Mouse (Mus musculus) forebrain, embryonic 16.5 days (tissue): ENCODE results near the gene Slc48a1. TPM values are rescaled to one million over a fixed set of nuclear protein-coding genes. Genes with fewer than 3 reads are reported as not detected.

Source experiments
- ATAC-seq: fragments of 200-750 bp; cut with Nextera tagmentation; 2 replicates; pipeline ENCODE4 v1.8.0; 2017; ENCODE audit warnings: mild to moderate bottlenecking, moderate library complexity
- H3K27ac ChIP-seq: fragments of 300-500 bp; sonication (generic); 2 replicates; pipeline ENCODE4 v1.5.1; 2014; ENCODE audit warnings: low read length, control low read depth
- H3K27me3 ChIP-seq: fragments of 300-500 bp; sonication (generic); replicated peaks from 2 replicates; pipeline ENCODE4 v1.6.1; 2014; ENCODE audit warnings: low read length; ENCODE audit not compliant: control insufficient read depth, insufficient read depth
- H3K36me3 ChIP-seq: fragments of 300-500 bp; sonication (generic); 2 replicates; pipeline ENCODE4 v1.6.1; 2014; ENCODE audit not compliant: control insufficient read depth, insufficient read depth
- H3K4me1 ChIP-seq: fragments of 300-500 bp; sonication (generic); replicated peaks from 2 replicates; pipeline ENCODE4 v1.6.1; 2014; ENCODE audit warnings: low read length; ENCODE audit not compliant: control insufficient read depth, insufficient read depth
- H3K4me2 ChIP-seq: fragments of 300-500 bp; sonication (generic); 2 replicates; pipeline ENCODE4 v1.6.1; 2014; ENCODE audit warnings: mild to moderate bottlenecking, low read length, control low read depth
- H3K4me3 ChIP-seq: fragments of 300-500 bp; sonication (generic); replicated peaks from 2 replicates; pipeline ENCODE4 v1.5.1; 2014; ENCODE audit warnings: mild to moderate bottlenecking, low read length, control low read depth
- H3K9ac ChIP-seq: fragments of 300-500 bp; sonication (generic); replicated peaks from 2 replicates; pipeline ENCODE4 v1.6.1; 2014; ENCODE audit warnings: low read depth, low read length, control low read depth
- H3K9me3 ChIP-seq: fragments of 300-500 bp; sonication (generic); 2 replicates; pipeline ENCODE4 v1.6.1; 2016; ENCODE audit warnings: low read length; ENCODE audit not compliant: control insufficient read depth
- WGBS: fragments of 180-500 bp; shearing (Covaris S2); extraction: QIAGEN DNeasy Blood & Tissue Kit; methylation state at CpG from one replicate; pipeline ENCODE4 v1.1.7; 2014; 5-methylcytosine and 5-hydroxymethylcytosine counted together
- polyA plus RNA-seq: library from polyadenylated mRNA; unstranded; fragments of >200 nt; fragmentation: Nextera tagmentation; extraction: Ambion mirVana; gene quantifications from 2 replicates; pipeline ENCODE4 v1.2.1, GENCODE M21; 2015

Slc48a1 gene
- polyA plus RNA-seq, 1 experiment from 2014 or later: 78.2 TPM

GRCm38 (mm10) chr15:97762733-97763132, 15.6 kb upstream of the Slc48a1 start:
- Histone ChIP-seq H3K9ac (no peak overlapping the region), H3K4me3 (no peak overlapping the region), H3K4me1 (peaks cover 20% of the 10 kb centered on the region), H3K9me3 (no peaks in the 10 kb centered on the region), H3K27me3 (no peaks in the 10 kb centered on the region), H3K27ac (no peak overlapping the region), H3K4me2 (no peak overlapping the region), H3K36me3 (no peaks in the 10 kb centered on the region)
- 74% methylated on average over 9 of the region's 9 CpGs for WGBS
- no peak for ATAC-seq

- ATAC-seq: no peak
- Histone ChIP-seq H3K4me1 (peaks cover 26% of the 10 kb centered on the region), H3K36me3 (no peaks in the 10 kb centered on the region), H3K4me2 (no peak overlapping the region), H3K9me3 (no peaks in the 10 kb centered on the region), H3K27me3 (no peaks in the 10 kb centered on the region), H3K9ac (no peak overlapping the region), H3K4me3 (no peak overlapping the region), H3K27ac (no peak overlapping the region)
- whole genome bisulfite sequencing: 70% methylated on average over 9 of the region's 9 CpGs
These were observed 14.9 kb upstream of the Slc48a1 start for GRCm38 (mm10) chr15:97763256-97764049.

GRCm38 (mm10) chr15:97764532-97764931, 13.8 kb upstream of the Slc48a1 start:
- no peak overlapping the region for H3K4me2 ChIP-seq
- H3K4me3 ChIP-seq: no peak overlapping the region
- no peaks in the 10 kb centered on the region for H3K36me3 ChIP-seq
- H3K9ac ChIP-seq: no peak overlapping the region
- no peak overlapping the region for H3K27ac ChIP-seq
- WGBS: 84% methylated on average over 2 of the region's 2 CpGs
- no peaks in the 10 kb centered on the region for H3K9me3 ChIP-seq
- H3K4me1 ChIP-seq: peaks cover 26% of the 10 kb centered on the region
- no peak for ATAC-seq
- H3K27me3 ChIP-seq: 0 out of 2 replicates have a peak, but pooled peaks cover under 1% of the 10 kb centered on the region

DNA sequence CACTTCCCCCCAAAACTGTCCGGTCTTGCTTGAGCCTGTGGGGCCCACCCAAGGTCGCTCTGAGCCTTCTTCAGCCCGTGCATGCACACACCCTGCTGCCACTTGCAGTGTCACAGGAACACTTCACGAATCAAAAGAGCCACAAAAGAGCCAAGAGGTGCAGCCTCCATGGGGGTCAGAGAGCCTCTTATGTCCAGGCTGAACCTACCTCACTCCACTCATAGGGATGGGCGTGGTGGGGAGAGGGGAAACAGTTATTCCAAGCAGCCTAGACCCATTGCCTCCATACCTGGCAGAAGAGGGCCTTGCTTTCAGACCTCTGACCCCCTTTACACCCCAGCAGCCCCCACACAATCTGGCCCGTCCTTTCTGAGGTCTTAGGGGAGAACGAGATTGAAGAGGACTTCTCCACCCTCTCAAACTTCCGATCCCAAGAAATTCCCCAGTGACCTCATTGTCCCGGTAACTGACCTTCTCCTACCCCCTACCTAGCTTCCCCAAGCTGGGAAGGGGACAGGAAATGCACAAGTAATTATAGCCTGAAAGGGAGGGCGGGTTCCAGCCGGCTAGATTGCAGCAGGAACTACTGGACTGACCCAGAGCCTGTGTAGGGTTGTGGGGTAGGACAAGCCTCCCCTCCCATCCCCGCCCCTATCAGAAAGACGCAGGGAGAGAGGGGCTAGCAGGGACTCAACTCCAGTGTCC, 13.1 kb upstream of the Slc48a1 start:
- Histone ChIP-seq H3K9ac (no peak overlapping the region), H3K27ac (no peak overlapping the region), H3K27me3 (0 out of 2 replicates have a peak, but pooled peaks cover 5% of the 10 kb centered on the region), H3K9me3 (no peaks in the 10 kb centered on the region), H3K4me2 (peak overlapping the region; percentile 26), H3K4me3 (peak overlapping the region; percentile 11; the same call in 1 of the 2 replicates), H3K36me3 (no peaks in the 10 kb centered on the region), H3K4me1 (peaks cover 26% of the 10 kb centered on the region)
- WGBS: 48% methylated on average over 13 of the region's 13 CpGs
- ATAC-seq: no peak

- Histone ChIP-seq H3K4me3 (peak overlapping the region; percentile 55), H3K27me3 (0 out of 2 replicates have a peak, but pooled peaks cover 5% of the 10 kb centered on the region), H3K27ac (peak overlapping the region; percentile 35; the same call in 1 of the 2 replicates), H3K9me3 (no peaks in the 10 kb centered on the region), H3K9ac (peak overlapping the region; percentile 43), H3K4me1 (peaks cover 26% of the 10 kb centered on the region), H3K36me3 (no peaks in the 10 kb centered on the region), H3K4me2 (peak overlapping the region; percentile 96)
- WGBS: 4% methylated on average over 8 of the region's 8 CpGs
- peak; percentile 19; the same call in 1 of the 2 replicates for ATAC-seq
These were observed 12.1 kb upstream of the Slc48a1 start for GRCm38 (mm10) chr15:97766194-97766593.

DNA sequence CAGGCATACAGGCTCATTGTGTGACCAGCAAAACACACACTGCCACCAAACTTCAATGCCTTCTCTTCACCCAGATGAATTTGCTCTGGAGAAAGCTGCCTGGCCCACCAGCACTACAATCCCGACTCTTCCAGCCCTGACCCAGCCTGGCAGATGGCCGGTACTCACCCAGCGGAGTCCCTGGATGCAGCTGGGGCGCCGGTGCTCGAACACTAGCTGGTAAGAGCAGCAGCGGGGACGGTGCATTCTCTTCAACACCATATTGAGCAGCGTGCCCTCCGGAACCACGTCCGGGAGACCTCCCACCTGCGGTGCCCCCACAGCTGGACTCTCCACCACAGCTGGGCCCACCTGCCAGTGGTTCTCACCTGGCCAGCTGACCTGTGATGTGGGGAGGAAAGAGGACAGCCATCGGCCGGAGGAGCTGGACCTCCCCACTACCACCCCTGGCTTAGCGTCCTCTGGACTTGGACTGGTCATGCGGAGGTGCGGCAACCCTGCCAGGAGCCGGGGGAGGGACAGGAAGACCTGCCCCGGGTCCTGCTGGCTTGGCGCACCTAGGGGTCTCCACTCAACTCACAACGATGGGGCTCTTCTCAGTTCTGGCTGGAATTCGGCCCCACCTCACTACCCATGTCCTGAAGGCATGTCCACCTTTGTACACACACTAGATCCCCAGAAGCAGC, 11.6 kb upstream of the Slc48a1 start:
- peak; percentile 19; the same call in 1 of the 2 replicates for ATAC-seq
- H3K4me2 ChIP-seq: peak overlapping the region; percentile 96
- no peaks in the 10 kb centered on the region for H3K36me3 ChIP-seq
- H3K27ac ChIP-seq: peak overlapping the region; percentile 35; the same call in 1 of the 2 replicates
- no peaks in the 10 kb centered on the region for H3K9me3 ChIP-seq
- 0 out of 2 replicates have a peak, but pooled peaks cover 5% of the 10 kb centered on the region for H3K27me3 ChIP-seq
- H3K4me1 ChIP-seq: peaks cover 26% of the 10 kb centered on the region
- whole genome bisulfite sequencing: 3% methylated on average over 23 of the region's 23 CpGs
- peak overlapping the region; percentile 43 for H3K9ac ChIP-seq
- peak overlapping the region; percentile 55 for H3K4me3 ChIP-seq

DNA sequence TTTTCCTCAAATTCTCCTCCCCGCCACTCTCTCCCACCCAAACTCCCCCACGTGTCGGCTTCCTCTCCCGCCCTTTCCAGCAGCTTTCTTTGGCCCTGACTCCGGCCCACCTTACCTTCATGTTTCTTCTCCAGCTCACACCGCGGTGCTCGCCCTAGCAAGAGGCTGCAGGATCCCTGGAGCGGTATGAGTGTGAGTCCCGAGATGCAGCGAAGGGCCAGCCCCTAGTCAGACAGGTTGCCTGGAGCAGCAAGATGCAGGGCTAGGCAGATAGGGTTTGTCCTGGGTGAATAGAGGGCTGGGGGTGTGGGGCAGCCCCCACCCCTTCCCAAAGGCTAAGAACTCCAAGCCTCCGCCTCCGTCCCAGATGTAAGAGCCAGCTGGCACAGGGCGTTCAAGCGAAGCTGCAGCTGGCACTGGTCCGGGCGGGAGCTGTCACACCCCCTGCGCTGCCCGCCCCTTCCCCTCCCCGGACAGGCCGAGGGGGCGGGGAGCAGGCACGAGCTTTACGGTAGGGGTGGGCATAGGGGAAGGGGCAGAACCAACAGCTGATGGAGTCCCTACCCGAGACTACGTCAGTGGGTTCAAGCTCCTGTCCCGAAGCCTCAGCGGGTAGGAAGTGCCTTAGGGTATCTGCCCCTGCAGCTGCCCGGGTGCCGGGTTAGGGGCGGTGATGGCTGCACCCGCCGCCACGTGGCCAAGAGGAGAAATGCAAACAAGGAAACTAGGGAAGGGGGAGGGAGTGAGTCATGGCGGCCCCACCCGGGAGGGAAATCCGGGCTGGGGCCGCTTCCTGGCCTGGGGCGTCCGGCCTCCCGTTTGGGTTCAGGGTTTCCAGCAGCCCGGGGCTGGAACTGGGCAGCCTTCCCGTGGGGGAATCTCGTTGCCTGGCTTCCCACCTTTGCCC, 10.8 kb upstream of the Slc48a1 start, which contains the start of gene Rapgef3:
Rapgef3 (minus strand) TSS at position 693 of the 907 bp plus-strand sequence.
- H3K27me3 ChIP-seq: 0 out of 2 replicates have a peak, but pooled peaks cover 5% of the 10 kb centered on the region

DNA sequence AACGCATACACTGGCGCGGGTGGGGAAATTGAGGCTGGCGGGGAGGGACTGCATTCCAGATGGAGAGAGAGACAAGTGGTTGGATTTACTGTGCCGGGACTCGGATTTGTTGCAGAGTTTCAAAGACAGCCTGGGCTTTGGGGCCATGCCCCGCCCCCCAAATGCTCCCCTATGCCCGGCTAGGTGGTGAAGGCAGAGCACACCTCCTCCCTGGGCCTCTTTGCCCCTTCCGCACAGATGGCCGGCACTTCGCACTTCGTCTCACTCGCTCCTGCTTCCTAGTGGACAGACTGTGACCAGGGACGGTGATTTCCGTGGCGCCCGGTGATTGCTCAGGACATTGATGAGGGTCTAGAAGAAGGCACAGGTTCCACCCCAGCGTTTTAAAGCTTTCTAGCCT, 10.1 kb upstream of the Slc48a1 start:
- ATAC-seq: peak; percentile 4; the same call in 1 of the 2 replicates
- Histone ChIP-seq H3K27ac (no peak overlapping the region), H3K36me3 (no peaks in the 10 kb centered on the region), H3K27me3 (0 out of 2 replicates have a peak, but pooled peaks cover 5% of the 10 kb centered on the region), H3K4me1 (peaks cover 26% of the 10 kb centered on the region), H3K9ac (peak overlapping the region; percentile 71), H3K4me2 (peak overlapping the region; percentile 96), H3K9me3 (no peaks in the 10 kb centered on the region), H3K4me3 (peak overlapping the region; percentile 55)
- under 1% methylated on average over 18 of the region's 18 CpGs for WGBS

More for the DNA sequence above, 10.8 kb upstream of the Slc48a1 start, which contains the start of gene Rapgef3:
- peak within 1 kb of the TSS; percentile 55 for H3K4me3 ChIP-seq
- H3K36me3 ChIP-seq: no peaks in the 10 kb centered on the region
- H3K4me2 ChIP-seq: peak within 1 kb of the TSS; percentile 96
- peak; percentile 87 for ATAC-seq
- H3K4me1 ChIP-seq: peaks cover 26% of the 10 kb centered on the region
- no peaks in the 10 kb centered on the region for H3K9me3 ChIP-seq
- WGBS: under 1% methylated on average over 41 of the region's 44 CpGs
- peak within 1 kb of the TSS; percentile 71 for H3K9ac ChIP-seq
- no peak within 1 kb of the TSS for H3K27ac ChIP-seq
